Mouse (Mus musculus) cerebellum, postnatal 36 days (tissue): ENCODE measurements at regions not wholly inside any gene's neighbourhood (a gene's known extent, or its start where the extent isn't known, plus 50 kb on each side); places are given as distances from the start of the nearest gene placed in this dataset.

Experiments
- DNase-seq, 2 experiments: peaks; one replicate each; pipeline ENCODE4 v3.0.0; 2021 to 2022; ENCODE audit warnings: mixed read lengths in 2 of 2

- no peak for DNase-seq
Measured at GRCm38 (mm10) chr10:104367219-104367618, 173.4 kb downstream of the Gm4340 start.

DNA sequence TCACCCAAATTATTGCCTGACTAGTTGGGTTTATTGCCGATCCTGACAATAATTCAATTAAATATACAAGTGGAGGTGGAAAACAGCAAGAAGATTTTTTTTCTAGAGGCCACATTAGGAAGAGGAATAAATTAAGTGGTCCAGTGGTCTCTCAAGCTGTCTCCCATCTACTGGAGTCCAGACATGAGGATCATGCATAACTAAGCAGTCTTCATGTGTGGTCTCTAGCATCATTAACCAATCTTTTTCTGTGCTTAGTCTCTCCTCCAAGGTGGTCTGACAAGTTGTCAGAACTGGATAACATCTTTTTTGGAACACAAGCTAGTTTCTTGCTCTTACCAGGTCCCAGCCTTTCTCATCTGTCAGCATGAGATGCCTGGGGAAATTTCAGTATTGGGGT lies 180.7 kb downstream of the Gm4340 start:
- DNase-seq = no peak

GRCm38 (mm10) chr10:104388254-104388653 lies 194.4 kb downstream of the Gm4340 start:
- DNase-seq = no peak

- DNase-seq = no peak
Measured at GRCm38 (mm10) chr10:104395711-104396110, 201.9 kb downstream of the Gm4340 start.

GRCm38 (mm10) chr10:104408751-104409150 lies 214.9 kb downstream of the Gm4340 start:
- no peak for DNase-seq

DNA sequence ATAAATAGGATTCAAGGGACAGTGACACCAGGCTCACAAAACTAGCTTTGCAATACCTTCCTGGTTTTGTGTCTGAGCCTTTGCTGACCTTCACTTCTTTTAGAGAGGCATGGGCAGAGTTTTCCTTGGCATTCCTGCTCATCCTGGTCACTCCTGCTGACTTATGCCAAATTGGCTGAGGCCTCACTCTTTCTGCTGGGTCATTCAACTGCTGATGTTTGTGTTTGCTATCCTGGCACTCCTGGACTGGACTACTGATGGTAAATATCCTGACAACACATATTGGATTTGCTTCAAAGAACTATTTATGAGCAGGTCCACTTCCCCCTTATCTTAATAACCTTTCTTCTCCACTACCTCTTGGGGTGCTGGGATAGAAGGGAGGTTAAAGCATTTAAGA lies 228.7 kb downstream of the Gm4340 start:
- no peak for DNase-seq

DNA sequence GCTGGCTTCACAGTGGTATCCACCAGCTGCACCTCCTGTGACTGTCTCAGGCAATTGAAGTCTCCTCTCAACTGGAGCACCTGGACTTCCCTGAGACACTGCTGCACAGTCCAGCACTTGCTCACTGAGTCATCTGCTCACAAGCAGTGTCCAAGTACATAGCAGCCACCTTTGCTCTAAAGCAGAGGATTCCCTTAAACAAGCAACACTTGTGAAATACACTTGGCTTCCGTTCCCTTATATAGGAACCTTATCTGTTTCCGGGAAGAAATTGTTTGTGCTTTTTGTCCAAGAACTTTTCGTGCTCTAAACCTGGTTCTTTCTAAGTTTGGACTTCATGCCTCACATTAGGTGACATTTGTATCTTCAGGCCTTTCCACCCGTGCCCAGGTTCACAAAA lies 229.3 kb downstream of the Gm4340 start:
- no peak for DNase-seq

DNA sequence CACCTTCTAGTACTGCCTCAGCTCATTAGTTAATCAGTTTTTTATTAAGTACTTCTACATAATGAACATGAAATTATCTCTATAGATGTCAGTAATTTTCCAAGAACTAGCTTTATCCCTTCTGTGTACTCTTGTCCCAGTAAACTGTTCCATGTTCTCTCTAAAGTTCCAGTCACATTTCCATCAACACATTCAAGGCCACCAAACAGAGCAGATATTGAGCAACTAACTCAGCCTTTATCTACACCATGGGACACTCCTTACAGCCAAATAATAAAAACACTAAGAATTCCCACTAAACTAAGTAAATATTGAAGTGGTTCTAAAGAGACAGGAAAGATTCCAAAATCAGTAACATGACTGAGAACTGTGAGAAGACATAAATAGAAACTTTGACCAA lies 229.9 kb downstream of the Gm4340 start:
- DNase-seq = no peak

DNA sequence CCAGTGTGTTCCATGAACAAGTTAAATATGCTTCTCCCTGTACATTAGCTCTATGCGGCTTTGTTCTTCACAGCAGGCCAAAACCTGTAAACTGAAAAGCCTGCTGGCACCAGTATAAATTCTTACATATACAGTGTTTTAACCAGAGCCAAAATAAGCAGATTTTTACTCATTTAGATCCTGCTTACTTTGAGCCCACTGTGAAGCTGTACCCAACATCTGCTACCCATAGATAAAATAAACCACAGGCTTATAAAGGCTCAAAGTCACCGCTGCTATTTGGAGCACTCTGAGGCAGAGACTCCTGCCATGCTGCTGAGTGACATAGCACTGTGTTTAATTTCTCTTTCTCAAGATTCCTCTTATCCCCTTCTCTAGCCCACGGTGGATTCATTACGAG lies 251.1 kb downstream of the Gm4340 start:
- DNase-seq = no peak

- DNase-seq = peak in 1 of 2 experiments; percentile 12
Measured at GRCm38 (mm10) chr10:104455549-104456351, 261.9 kb downstream of the Gm4340 start.

DNA sequence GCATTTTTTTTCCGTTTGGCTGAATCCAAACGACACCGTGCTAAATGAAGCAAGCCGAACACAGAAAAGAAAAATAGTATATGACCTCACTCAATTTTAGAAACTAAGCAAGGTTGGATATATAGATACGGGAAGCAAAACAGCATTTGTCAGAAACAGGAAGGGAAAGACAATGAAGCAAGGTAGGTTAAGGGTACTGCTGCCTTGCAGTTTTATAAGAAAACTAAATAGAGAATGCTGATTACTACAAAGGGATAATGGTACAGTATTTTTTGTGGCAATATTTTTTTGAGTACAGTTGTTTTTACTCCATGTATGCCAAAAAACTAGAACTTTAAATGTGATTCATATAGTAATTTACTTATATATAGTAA lies 262.5 kb downstream of the Gm4340 start:
- no peak for DNase-seq

DNA sequence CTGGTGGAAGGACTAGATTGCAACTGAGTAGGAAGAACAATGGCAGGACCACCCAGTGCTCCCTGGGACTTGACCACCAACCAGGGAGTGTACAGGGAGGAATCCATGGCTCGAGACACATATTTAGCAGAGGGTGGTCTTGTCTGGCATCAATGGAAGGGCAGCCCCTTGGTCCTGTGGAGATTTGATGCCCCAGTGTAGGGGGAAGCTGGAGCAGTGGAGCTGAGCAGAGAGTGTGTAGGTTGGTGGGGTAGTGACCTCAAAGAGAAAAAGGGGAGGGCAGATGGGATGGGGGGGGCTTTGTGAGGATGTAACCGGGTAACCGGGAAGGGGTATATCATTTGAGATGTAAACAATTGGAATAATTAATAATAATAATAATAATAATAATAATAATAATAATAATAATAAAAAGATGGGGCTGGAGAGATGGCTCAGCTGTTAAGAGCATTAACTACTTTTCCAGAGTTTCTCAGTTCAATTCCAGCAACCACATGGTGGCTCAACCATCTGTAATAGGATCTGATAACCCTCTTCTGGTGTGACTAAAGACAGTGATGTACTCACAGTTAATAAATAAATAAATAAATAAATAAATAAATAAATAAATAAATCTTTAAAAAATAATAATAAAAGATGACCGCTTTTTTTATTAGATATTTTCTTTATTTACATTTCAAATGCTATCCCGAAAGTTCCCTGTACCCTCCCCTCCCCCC lies 292.5 kb downstream of the Gm4340 start:
- no peak for DNase-seq

DNA sequence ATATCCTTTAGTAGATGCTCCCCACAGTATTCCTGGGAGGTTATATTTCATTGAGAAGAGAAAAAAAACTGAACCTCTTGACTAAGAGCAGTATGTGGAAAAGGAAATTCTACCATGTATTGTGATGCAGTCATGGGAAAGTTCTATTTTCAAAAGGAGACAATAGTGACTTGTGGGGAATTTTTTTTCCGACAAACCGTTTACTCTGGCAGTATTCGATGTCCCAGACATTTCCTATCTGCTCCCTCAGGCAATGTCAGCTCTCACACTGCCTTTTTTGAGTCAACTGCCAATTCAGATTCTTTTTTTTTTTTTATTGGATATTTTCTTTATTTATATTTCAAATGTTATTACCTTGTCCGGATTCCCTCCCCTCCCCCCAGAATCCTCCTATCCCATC lies 295.5 kb downstream of the Gm4340 start:
- no peak for DNase-seq

DNA sequence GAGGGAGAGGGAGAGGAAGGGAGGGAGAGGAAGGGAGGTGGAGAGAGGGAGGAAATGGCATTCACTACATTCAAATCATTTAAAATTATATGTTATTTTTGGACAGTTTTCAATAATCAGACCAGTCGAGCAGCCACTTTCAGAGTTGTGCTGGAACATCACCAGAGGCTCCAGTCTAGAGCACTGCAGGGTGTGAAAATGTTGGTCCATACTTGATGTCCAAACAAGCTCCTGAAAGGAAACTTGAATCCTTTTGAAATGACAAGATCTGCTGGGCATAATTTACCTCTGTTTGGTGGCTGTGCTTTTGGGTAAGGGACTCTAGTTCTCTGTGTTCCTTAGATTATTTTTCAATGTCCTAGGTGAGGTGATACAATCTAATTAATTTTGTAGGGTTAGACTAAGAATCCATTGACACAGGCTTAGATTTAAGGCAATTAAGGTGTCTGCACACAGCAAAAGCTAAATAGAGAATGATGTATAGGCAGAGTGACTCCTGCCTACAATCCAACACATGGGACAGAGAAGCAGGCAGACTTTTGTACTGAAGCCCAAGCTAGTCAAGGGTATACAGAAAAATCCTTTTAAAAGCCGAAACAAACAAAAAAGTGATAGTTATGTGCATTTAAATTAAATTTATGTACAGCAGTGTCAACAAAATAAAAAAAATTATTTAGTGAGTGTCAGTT lies 297.2 kb downstream of the Gm4340 start:
- no peak for DNase-seq
